Mouse (Mus musculus) R1 (cell line): ENCODE data around the gene Lbp.

Experiments
- DNase-seq: peaks from one replicate; pipeline ENCODE4 v3.0.0-alpha.2; 2018; ENCODE audit warnings: low read depth, low spot score

Lbp gene

GRCm38 (mm10) chr2:158308276-158308675 lies 2.0 kb downstream of the Lbp start:
- DNase-seq, result peak; percentile 55

- no peak for DNase-seq
Observed at GRCm38 (mm10) chr2:158313089-158313488, 6.8 kb downstream of the Lbp start.

DNA sequence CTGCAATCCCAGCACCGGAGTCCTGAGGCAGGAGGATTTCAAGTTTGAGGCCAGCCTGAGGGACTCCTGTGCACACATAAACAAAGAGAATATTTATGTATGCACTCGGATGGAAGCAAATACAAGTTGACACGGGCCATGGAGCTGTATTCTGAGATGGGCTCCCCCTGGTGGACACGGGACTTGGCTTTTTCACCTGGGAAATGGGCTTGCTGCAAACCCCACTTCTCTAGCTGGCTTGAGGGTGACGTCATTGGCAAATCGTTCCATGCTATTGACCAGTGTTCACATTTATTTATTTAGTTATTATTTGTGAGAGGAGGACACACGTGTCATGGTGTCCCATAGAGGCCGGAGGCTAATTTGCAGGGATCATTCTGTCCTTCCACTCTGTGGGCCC lies 10.1 kb downstream of the Lbp start:
- peak; percentile 83 for DNase-seq

GRCm38 (mm10) chr2:158317026-158317425 lies 10.7 kb downstream of the Lbp start:
- DNase-seq, result peak; percentile 75

DNA sequence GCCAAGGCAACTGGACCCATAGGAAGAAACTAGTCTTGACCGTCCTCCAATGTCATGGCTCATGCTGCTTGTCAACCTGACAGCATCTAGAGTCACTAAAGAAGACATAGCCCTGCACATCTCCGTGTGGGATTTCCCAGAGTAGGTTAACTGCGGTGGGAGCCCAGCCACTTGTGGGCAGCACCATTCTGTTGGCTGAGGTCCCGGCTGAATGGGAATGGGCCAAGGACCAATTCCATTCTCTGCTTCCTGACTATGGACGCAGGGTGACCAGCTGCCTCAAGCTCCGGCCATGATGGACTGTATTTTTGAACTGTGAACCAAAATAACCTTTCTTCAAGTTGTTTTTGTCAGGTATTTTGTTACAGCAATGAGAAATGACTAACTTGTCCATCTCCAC lies 15.3 kb downstream of the Lbp start:
- DNase-seq, result no peak

- DNase-seq, result no peak
Observed at GRCm38 (mm10) chr2:158322845-158323244, 16.6 kb downstream of the Lbp start.

DNA sequence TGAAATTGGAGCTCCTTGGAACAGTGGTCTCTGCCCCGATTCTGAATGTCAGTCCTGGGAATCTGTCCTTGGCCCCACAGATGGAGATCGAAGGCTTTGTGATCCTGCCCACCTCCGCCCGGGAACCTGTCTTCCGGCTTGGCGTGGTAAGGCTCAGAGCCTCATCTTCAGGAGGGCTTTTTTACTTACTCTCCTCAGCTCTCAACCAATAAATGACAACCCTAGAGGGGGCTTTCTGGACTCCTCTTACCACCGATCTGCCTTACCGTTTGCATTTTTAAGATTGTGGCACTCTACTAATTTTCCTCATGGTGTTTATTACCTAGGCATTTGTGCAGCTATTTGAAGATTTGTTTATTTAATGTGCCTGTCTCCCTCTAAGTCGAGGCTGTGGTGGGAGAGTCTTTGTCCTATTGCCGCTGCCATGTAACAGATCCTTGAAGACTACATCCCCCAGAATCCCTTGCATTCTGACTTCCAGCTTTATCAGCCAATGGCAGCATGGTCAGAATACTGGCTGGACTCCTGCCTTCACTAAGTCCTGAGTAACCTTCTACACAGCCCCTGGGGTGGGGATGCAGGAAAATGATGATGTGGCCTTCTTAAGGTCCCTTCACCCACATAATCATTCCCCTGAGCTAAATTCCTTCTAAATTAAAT lies 18.4 kb downstream of the Lbp start:
- DNase-seq, result peak; percentile 61

GRCm38 (mm10) chr2:158325609-158326008 lies 19.3 kb downstream of the Lbp start:
- DNase-seq, result no peak

DNA sequence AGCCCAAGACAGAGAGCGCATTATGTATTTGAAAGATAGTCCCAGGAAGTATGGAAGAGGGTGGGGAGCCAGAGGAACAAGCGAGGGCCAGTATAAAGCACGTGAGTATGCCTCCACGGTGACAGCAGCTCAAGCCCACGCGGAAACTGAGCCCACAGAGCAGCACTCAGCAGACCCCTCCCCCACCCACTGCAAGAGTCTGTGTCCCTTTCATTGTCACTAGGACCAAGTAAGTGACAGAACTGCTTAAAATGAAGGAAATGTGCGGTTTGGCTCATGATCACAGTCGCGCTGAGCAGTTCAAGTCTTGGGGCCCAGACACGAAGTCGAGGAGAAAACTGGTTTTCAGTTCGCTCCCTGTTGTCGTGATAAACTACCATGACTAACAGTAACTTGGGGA lies 28.1 kb downstream of the Lbp start:
- DNase-seq, result no peak

GRCm38 (mm10) chr2:158337698-158338097 lies 31.4 kb downstream of the Lbp start:
- no peak for DNase-seq

GRCm38 (mm10) chr2:158339948-158340564 lies 33.8 kb downstream of the Lbp start:
- peak; percentile 66 for DNase-seq

GRCm38 (mm10) chr2:158341324-158341723 lies 35.0 kb downstream of the Lbp start:
- no peak for DNase-seq

GRCm38 (mm10) chr2:158343495-158343894 lies 37.2 kb downstream of the Lbp start:
- no peak for DNase-seq

DNA sequence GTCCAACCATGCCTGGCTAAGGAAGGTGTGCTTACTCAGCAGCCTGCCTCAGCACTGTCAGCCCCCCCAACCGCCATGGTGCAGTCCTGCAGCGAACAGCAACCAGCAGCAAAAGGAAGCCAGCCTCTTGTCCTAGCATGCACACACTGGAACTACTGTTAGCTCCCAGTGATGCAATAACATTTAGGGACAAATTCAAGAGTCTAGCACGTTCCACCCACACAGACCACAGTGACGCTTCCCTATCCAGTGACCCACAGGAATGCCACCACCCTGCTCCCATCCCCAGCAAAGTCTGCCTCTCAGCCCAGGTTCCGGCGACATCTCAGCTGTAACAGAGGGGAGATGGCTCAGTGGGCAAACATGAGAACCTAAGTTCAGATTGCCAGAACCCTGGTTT lies 40.2 kb downstream of the Lbp start:
- no peak for DNase-seq

- DNase-seq, result peak; percentile 73
Observed at GRCm38 (mm10) chr2:158347868-158348267, 41.6 kb downstream of the Lbp start.

DNA sequence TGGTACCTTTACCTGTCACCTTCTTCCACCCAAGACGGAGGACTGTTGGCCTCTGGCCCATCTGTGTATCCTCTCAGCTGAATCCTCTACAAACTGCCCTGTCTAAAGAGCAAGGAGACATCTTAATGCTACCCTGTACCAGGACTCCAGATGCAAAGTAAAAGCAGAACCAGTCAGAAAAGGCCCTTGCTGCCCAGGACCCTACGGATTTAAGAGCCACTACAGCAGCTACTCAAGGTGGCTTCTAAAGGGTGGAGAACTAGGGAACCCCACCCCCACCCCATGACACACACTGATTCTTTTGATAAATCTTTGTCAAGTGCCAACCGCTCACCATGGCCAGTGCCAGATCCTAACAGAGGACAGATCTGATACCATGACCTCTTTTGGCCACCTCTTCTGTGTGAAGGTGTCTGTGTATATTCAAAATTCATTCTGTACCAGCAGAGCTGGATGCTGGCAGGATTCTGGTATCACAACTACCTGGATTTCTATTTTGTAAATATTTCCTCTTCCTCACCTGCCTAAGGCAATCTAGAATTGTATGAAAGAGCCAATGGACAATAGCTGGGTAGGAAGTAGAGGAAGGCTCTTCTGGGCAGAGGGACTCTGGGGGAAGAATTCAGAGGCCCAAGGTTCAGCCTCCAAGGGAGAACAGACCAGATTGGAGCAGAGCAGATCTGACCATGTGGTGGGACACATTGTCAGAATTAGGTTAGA lies 46.7 kb downstream of the Lbp start:
- DNase-seq, result no peak

DNA sequence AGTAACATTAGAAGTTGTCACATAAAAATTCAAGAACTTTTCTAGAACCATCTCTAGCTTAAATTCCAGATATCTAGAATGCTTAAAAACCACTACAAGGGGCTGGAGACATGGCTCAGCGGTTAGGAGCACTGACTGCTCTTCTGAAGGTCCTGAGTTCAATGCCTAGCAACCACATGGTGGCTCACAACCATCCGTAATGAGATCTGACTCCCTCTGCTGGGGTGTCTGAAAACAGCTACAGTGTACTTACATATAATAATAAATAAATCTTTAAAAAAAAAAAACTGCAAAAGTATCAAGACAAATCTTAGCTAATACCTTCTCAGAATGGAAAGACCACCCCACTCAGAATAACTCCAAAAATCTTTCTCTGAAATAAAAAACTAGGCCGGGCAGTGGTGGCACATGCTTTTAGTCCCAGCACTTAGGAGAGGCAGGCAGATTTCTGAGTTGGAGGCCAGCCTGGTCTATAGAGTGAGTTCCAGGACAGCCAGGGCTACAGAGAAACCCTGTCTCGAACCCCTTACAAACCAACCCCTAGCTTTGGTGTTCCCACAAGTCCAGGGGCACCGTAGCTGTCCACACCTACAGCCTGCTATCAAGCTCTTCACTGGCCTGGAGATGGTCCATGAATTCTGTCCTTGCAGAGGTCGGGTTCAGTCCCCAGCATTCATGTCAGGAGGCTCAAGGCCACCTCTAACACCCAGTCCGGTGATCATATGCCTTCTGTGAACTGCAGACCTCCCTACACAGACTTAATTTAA lies 48.2 kb downstream of the Lbp start:
- DNase-seq, result no peak

GRCm38 (mm10) chr2:158355238-158355637 lies 48.9 kb downstream of the Lbp start:
- no peak for DNase-seq

DNA sequence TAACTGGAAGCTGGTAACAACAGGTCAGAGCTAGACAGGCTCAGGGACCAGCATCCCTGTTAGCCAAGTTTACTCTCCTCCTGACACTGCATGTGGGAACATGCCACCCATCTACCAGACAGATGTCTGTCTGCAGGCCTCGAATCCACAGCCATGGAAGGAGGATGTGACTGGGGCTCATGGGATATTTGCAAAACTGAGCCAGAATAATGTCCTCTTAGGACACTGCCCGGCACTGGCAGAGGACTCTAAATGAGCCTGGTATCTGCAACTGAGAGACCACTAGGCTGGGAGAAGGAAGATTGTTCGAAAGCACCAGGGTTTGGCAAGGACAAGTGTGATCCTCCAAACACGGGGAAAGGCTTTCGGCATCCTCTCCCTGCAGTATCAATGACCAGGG lies 49.8 kb downstream of the Lbp start:
- DNase-seq, result no peak

GRCm38 (mm10) chr2:158359757-158360620 lies 53.7 kb downstream of the Lbp start:
- no peak for DNase-seq
